In the genomic region with DNA sequence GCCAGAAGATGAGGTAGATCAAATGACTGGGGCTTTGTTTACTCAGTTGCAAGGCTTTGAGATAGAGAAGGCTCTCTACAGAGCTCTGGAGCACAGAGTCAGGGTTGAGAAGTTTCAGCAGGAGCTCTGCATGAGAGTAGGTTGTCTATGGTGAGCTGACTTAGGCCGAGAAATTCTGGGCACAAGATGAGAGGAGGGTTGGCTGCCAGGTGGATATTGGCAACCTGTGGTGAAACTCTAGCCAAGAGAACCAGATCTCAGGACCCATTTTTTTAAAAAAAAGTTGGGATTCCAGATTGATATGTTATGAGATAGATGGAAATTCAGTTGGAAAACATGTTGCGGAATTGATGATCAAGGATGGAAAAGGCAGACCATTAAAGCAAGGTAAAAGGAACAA, we compare ENCODE assay signal across 24 mouse cellular contexts.
A peak's percentile ranks its signal among the peaks of the same experiment; 100 is the strongest.
DNase-seq lines count a peak whose midpoint lies in the region; ATAC-seq lines count a peak whose summit lies in the region.
"Had no signal": no experiment of that assay in that cellular context is flagged by ENCODE, and none has a peak within 500 bp of the region (broad histone marks: within the 10 kb centered on the region; RNA-seq: fewer than 3 reads in every experiment).

No protein-coding gene starts in this region.

- H3K4me1 ChIP-seq in midbrain, embryonic 14.5 days (ENCODE audit: control insufficient read depth, insufficient read depth, low read length), result no peaks in the 10 kb centered on the region
- H3K4me1 ChIP-seq: embryonic facial prominence, embryonic 12.5 days; embryonic facial prominence, embryonic 15.5 days; hindbrain, embryonic 12.5 days; hindbrain, embryonic 15.5 days had no signal

- H3K36me3 ChIP-seq in midbrain, embryonic 14.5 days (ENCODE audit: control insufficient read depth, insufficient read depth, low read length), result no peaks in the 10 kb centered on the region
- H3K36me3 ChIP-seq: embryonic facial prominence, embryonic 12.5 days; embryonic facial prominence, embryonic 15.5 days; G1E; hindbrain, embryonic 12.5 days; hindbrain, embryonic 15.5 days had no signal

- DNase-seq in cerebellum, adult 11-12 months, result peak; percentile 15
- peak; percentile 20 for DNase-seq in cerebellum, adult 9-10 months
- DNase-seq in cerebellum, postnatal 14 days, result peak; percentile 59 to 72
- no peak for DNase-seq in midbrain, embryonic 14.5 days
- no peak for DNase-seq in liver
- DNase-seq in kidney, postnatal 4 days, result no peak
- DNase-seq: adrenal gland, postnatal 10 days; adrenal gland, postnatal 36 days; B cell, adult 2 months; forebrain, postnatal 0 days; gastrocnemius, adult 2 months; gastrocnemius, postnatal 14 days; heart, adult 11 months had no signal

- no peak for ATAC-seq in cerebellum, adult (ENCODE audit: insufficient number of reproducible peaks, low FRiP score, low TSS enrichment)
- ATAC-seq in midbrain, embryonic 14.5 days (ENCODE audit: low FRiP score, low TSS enrichment), result no peak
- ATAC-seq: forebrain, embryonic 14.5 days; forebrain, postnatal 0 days; intestine, postnatal 0 days; Patski had no signal

- no peak overlapping the region for H3K4me2 ChIP-seq in midbrain, embryonic 14.5 days (ENCODE audit: low read length)
- H3K4me2 ChIP-seq: embryonic facial prominence, embryonic 12.5 days; embryonic facial prominence, embryonic 15.5 days; heart, embryonic 11.5 days; hindbrain, embryonic 12.5 days; hindbrain, embryonic 15.5 days had no signal

- H3K27me3 ChIP-seq in midbrain, embryonic 14.5 days (ENCODE audit: control insufficient read depth, insufficient read depth, low read length), result no peaks in the 10 kb centered on the region
- H3K27me3 ChIP-seq: CH12.LX; embryonic facial prominence, embryonic 12.5 days; embryonic facial prominence, embryonic 15.5 days; hindbrain, embryonic 12.5 days; hindbrain, embryonic 15.5 days had no signal

- H3K27ac ChIP-seq in midbrain, embryonic 14.5 days (replicated peaks; ENCODE audit: low read depth, low read length), result no peak overlapping the region
- H3K27ac ChIP-seq: embryonic facial prominence, embryonic 12.5 days; embryonic facial prominence, embryonic 15.5 days; gastrocnemius, adult 2 months; hindbrain, embryonic 12.5 days; hindbrain, embryonic 15.5 days had no signal

- H3K9me3 ChIP-seq in midbrain, embryonic 14.5 days (ENCODE audit: control insufficient read depth, low read length), result no peaks in the 10 kb centered on the region
- H3K9me3 ChIP-seq: embryonic facial prominence, embryonic 12.5 days; embryonic facial prominence, embryonic 15.5 days; G1E; hindbrain, embryonic 12.5 days; hindbrain, embryonic 15.5 days had no signal

- H3K4me3 ChIP-seq in midbrain, embryonic 14.5 days (replicated peaks; ENCODE audit: low read depth, low read length), result no peak overlapping the region
- H3K4me3 ChIP-seq: embryonic facial prominence, embryonic 12.5 days; embryonic facial prominence, embryonic 15.5 days; gastrocnemius, adult 2 months; hindbrain, embryonic 12.5 days; hindbrain, embryonic 15.5 days had no signal

- H3K9ac ChIP-seq in midbrain, embryonic 14.5 days (replicated peaks; ENCODE audit: low read length), result no peak overlapping the region
- H3K9ac ChIP-seq: embryonic facial prominence, embryonic 12.5 days; embryonic facial prominence, embryonic 15.5 days; forebrain, postnatal 0 days; hindbrain, embryonic 12.5 days; hindbrain, embryonic 15.5 days had no signal

- 95% methylated on average over 2 of the region's 2 CpGs for WGBS in midbrain, embryonic 14.5 days

Comparison
In these comparisons a context has a peak if more than half of its experiments do, and no peak if none do; other contexts are left out.
1. DNase-seq: peak in cerebellum, adult 11-12 months (single experiment), cerebellum, adult 9-10 months (single experiment) and cerebellum, postnatal 14 days (2 of 2); none in midbrain, embryonic 14.5 days (single experiment), liver (single experiment) and kidney, postnatal 4 days (0 of 2).